Mouse (Mus musculus): ENCODE measurements around the gene Slc38a3. TPM values are rescaled to one million over a fixed set of nuclear protein-coding genes. Genes with fewer than 3 reads are reported as not detected.
A peak's percentile ranks its signal among the peaks of the same experiment; 100 is the strongest.

Gene Slc38a3
- polyA plus RNA-seq, 1 experiment from 2014 or later = 5.3 TPM

DNA sequence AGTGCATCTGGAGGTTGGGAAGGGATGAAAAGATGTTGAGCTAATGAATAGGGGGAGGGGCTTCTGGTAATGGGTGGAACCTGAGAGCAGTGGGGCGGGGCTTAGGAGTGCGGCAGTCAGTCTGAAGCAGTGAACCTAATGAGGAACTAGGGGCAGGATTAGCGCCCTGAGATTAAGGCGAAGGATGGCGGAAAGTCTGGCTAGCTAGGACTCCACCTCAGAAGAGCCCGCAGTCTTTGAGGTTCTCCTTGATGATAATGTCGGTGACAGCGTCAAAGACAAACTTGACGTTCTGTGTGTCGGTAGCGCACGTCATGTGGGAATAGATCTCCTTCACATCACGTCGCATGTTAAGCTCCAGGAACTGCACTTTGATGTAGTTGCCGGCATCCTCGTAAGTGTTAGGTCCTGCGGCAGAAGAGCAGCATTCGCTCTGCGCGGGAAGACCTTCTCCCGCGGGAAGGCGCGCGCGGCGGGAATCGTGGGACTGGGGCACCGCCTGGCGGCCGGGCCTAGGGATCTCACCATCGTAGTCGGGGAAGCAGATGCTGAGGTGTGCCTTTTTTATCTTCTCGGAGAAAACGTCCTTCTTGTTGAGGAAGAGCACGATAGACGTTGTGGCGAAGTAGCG lies 6.5 kb upstream of the Slc38a3 start:
- ATAC-seq (ENCODE audit: low FRiP score, low read depth) = peak; percentile 60
- WGBS = 1% methylated on average over 39 of the region's 39 CpGs

DNA sequence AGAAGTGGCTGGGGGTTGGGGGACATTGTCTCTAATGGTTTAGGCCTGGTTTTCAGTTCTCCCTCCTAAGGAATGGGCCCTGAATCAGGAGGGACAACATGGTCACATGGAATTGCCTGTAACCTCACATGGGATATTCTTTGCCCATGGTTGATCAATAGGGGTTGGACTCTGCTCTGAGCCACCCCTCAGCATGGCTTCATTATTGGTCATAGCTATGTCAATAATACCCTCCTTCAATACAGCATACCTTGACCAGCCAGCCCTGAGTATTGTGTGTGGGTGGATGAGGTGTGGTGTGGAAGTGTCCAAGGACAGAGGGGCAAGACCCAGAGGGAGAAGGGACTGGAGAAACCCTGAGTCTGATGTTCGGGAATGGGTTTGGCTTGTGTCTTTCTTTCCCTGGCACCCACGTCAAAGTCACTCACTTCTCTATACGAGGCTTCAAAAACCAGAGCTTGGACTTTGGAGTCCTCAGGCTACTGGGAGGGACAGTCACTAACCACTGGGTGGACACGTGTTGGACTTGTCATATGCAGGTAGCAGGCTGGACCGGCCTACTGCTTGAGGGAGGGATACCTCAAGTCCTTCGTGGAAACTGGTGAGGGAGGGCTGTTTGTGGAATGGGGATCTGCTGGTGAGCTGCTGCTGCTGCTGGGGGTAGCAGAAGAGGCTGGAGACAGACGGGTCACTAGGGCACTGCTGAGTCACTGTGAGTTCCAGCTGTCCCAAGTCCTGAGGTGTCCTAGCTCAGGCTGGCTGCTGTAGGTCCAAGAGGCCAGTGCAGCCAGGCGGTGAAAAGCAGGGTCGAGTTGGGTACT lies 5.5 kb upstream of the Slc38a3 start:
- no peaks in the 10 kb centered on the region for H3K36me3 ChIP-seq
- no peak overlapping the region for H3K4me3 ChIP-seq
- 64% methylated on average over 9 of the region's 9 CpGs for WGBS
- no peaks in the 10 kb centered on the region for H3K9me3 ChIP-seq
- peaks cover 23% of the 10 kb centered on the region for H3K4me1 ChIP-seq
- no peak overlapping the region for H3K9ac ChIP-seq
- H3K4me2 ChIP-seq (replicated peaks) = no peak overlapping the region
- H3K27me3 ChIP-seq = peaks cover 45% of the 10 kb centered on the region
- ATAC-seq (ENCODE audit: low FRiP score, low read depth) = no peak
- H3K27ac ChIP-seq = no peak overlapping the region

More for the DNA sequence above, 6.5 kb upstream of the Slc38a3 start:
- H3K27me3 ChIP-seq = peaks cover 42% of the 10 kb centered on the region
- H3K4me1 ChIP-seq = peaks cover 19% of the 10 kb centered on the region
- H3K9me3 ChIP-seq = no peaks in the 10 kb centered on the region
- no peak overlapping the region for H3K27ac ChIP-seq
- no peaks in the 10 kb centered on the region for H3K36me3 ChIP-seq
- peak overlapping the region; percentile 73 for H3K4me2 ChIP-seq (replicated peaks)
- H3K4me3 ChIP-seq = peak overlapping the region; percentile 39
- H3K9ac ChIP-seq = peak overlapping the region; percentile 53; the same call in 1 of the 2 replicates

DNA sequence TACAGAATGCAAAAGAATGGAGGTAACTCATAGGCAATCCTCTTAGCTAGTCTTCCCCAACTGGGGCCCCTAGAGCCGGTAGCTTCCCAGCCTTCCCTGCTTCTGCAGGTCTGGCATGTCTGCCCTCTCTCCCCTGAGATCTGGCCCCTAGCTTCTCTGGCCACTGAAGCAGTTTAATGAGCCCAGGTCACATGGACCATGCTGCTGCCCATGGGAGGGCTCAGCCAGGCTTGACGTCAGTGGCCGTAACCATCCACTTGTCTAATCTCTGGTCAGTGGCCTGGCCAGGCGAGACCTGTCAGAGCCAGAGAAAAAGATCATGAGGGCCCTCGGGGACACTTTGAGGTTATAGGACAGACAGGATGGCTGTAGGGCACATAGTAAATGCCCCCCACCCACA lies 929 bp upstream of the Slc38a3 start:
- H3K4me1 ChIP-seq = peaks cover 35% of the 10 kb centered on the region
- peaks cover 45% of the 10 kb centered on the region for H3K27me3 ChIP-seq
- no peaks in the 10 kb centered on the region for H3K36me3 ChIP-seq
- H3K4me3 ChIP-seq = no peak overlapping the region
- WGBS = 59% methylated on average over 5 of the region's 5 CpGs
- H3K4me2 ChIP-seq (replicated peaks) = no peak overlapping the region
- H3K27ac ChIP-seq = no peak overlapping the region
- H3K9ac ChIP-seq = peak overlapping the region; percentile 45; the same call in 1 of the 2 replicates
- H3K9me3 ChIP-seq = no peaks in the 10 kb centered on the region
- ATAC-seq (ENCODE audit: low FRiP score, low read depth) = no peak

DNA sequence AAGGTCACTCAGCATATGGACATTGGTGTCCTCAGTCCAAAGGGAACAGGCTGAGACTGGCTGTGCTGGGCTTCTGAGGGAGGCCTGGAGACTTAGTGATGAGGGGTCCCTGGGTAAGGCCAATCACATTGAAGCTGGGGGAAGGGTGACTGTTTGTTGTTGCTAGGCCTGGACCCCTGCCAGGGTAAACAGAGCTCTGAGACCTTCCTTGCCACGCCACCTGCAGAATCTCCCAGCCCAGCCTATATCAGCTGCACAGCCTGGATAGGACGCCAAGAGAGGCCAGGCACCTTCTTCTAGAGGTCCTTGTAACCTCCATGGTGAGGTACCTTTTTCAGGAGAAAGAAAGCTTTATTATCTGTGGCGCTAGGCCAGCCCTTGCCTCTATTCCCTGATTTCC lies 414 bp downstream of the Slc38a3 start:
- H3K4me2 ChIP-seq (replicated peaks) = no peak overlapping the region
- no peak overlapping the region for H3K9ac ChIP-seq
- H3K27me3 ChIP-seq = peaks cover 36% of the 10 kb centered on the region
- 76% methylated on average over 3 of the region's 3 CpGs for WGBS
- no peaks in the 10 kb centered on the region for H3K9me3 ChIP-seq
- no peak overlapping the region for H3K4me3 ChIP-seq
- no peak for ATAC-seq (ENCODE audit: low FRiP score, low read depth)
- no peaks in the 10 kb centered on the region for H3K36me3 ChIP-seq
- H3K4me1 ChIP-seq = peaks cover 35% of the 10 kb centered on the region
- no peak overlapping the region for H3K27ac ChIP-seq

DNA sequence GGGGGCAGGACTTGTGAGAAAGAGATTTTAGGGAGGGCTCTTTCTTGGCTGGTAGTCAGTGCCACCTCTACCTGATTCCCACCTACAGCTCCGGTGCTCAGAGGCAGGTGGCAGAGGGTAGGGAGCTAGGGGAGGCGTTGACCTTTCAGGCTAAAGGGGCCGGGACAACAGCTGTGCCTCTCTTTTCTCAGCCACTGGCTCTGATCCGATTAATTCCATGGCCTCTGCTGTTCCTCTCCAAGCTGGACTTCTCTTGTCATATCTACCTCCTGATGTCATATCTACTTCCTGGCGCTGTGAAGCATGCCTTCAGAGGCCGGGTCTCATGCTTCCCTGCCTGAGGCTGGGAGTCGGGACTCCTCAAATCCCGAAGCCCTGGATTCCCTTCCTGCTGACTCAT lies 1.3 kb downstream of the Slc38a3 start:
- no peaks in the 10 kb centered on the region for H3K36me3 ChIP-seq
- H3K27me3 ChIP-seq = peaks cover 33% of the 10 kb centered on the region
- H3K4me3 ChIP-seq = no peak overlapping the region
- no peak for ATAC-seq (ENCODE audit: low FRiP score, low read depth)
- no peaks in the 10 kb centered on the region for H3K9me3 ChIP-seq
- peaks cover 35% of the 10 kb centered on the region for H3K4me1 ChIP-seq
- no peak overlapping the region for H3K9ac ChIP-seq
- peak overlapping the region; percentile 94 for H3K4me2 ChIP-seq (replicated peaks)
- no peak overlapping the region for H3K27ac ChIP-seq
- WGBS = 48% methylated on average over 8 of the region's 8 CpGs

DNA sequence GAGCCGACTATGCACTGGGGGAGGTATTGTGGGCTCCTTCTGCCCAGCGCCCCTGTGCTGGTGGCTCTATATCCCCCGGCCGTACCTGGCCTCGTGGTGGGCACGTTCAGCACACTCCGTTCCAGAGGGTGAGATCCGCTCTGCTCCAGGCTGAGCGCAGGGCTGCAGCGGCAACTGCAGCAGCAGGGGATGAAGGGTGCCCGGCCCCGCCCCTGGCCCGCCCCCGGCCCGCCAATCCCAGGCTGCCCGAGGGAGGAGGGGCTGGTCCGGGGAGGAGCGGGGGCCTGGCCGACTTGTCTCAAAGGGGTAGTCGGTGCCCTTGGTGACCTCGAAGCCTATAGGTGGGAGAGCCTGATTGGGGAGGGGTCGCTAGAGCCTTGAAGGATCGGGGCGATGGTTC lies 2.1 kb downstream of the Slc38a3 start:
- peak overlapping the region; percentile 28; the same call in 1 of the 2 replicates for H3K27ac ChIP-seq
- peak; percentile 86 for ATAC-seq (ENCODE audit: low FRiP score, low read depth)

DNA sequence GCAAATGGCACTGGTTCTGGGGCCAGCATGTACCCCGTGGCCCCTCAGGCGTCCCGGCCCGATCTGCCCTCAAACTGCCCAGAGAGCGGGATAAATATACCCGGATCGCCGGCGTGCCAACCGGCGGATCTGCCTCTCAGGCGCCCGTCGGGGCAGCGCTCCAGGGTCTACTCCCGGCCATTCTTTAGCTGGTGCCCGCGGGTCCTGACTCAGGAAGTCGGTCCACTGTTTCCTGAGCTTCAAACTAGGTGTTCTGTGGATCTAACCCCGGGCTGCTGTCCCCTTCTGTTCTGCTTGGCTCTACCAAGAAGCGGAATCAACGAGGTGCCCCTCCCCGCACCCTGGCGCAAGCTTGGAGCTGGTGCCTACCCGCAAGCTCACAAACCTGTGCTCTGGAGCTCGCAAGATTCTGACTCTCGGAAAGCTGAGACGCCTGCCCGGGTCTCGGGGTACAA lies 2.6 kb downstream of the Slc38a3 start:
- Histone ChIP-seq H3K4me2 (replicated peaks) (peak overlapping the region; percentile 94), H3K9me3 (no peaks in the 10 kb centered on the region), H3K4me1 (peaks cover 35% of the 10 kb centered on the region), H3K4me3 (peak overlapping the region; percentile 52), H3K36me3 (no peaks in the 10 kb centered on the region), H3K27ac (peak overlapping the region; percentile 28; the same call in 1 of the 2 replicates), H3K27me3 (peaks cover 33% of the 10 kb centered on the region), H3K9ac (peak overlapping the region; percentile 65)
- WGBS = under 1% methylated on average over 30 of the region's 30 CpGs
- peak; percentile 34; the same call in 1 of the 2 replicates for ATAC-seq (ENCODE audit: low FRiP score, low read depth)

More for the DNA sequence above, 2.1 kb downstream of the Slc38a3 start:
- Histone ChIP-seq H3K4me1 (peaks cover 35% of the 10 kb centered on the region), H3K4me2 (replicated peaks) (peak overlapping the region; percentile 94), H3K9me3 (no peaks in the 10 kb centered on the region), H3K9ac (peak overlapping the region; percentile 65), H3K4me3 (peak overlapping the region; percentile 52), H3K36me3 (no peaks in the 10 kb centered on the region), H3K27me3 (peaks cover 33% of the 10 kb centered on the region)
- under 1% methylated on average over 23 of the region's 24 CpGs for WGBS

DNA sequence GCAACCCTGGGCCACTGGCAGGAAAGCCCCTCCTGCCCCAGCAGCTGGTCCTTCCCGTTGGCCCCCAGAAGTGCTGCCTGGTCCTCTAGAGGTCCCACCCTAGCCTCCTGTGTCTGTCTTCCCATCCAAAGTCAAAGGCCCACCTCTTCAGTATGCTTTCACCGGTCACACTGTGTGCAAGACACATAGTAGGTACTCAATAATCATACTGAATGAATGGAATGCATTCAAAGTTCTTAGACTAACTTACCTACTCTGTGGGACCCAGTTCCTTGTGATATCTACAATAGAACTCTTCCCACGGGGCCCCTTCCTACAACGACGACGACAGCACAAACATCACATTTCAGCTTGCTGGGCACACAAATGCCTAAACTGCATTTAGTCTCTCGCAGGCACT lies 4.0 kb downstream of the Slc38a3 start:
- WGBS = 84% methylated on average over 7 of the region's 7 CpGs
- H3K4me1 ChIP-seq = peaks cover 41% of the 10 kb centered on the region
- H3K27ac ChIP-seq = no peak overlapping the region
- no peak overlapping the region for H3K4me2 ChIP-seq (replicated peaks)
- no peak for ATAC-seq (ENCODE audit: low FRiP score, low read depth)
- no peak overlapping the region for H3K4me3 ChIP-seq
- peaks cover 33% of the 10 kb centered on the region for H3K27me3 ChIP-seq
- no peak overlapping the region for H3K9ac ChIP-seq
- no peaks in the 10 kb centered on the region for H3K36me3 ChIP-seq
- no peaks in the 10 kb centered on the region for H3K9me3 ChIP-seq

DNA sequence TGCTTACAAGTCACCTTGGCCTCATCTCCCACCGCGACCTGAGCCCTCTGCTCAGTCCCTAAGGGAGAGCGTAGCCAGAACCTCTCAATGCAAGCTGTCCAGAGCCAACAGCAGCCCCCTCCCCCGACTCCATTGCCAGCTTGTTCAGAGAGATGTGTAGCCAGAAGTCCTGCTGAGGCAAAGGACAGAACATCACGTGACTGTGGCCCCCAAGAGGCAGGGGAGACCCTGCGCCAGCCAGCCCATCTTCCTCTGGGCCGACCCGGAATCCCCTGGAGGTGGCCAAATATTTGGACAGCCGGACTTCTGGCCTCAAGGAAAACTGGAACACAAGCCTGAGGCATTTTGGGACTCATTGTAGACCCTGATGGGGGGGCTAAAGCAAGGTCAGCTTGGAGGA lies 5.8 kb downstream of the Slc38a3 start:
- Histone ChIP-seq H3K9ac (peak overlapping the region; percentile 43; the same call in 1 of the 2 replicates), H3K36me3 (no peaks in the 10 kb centered on the region), H3K4me3 (no peak overlapping the region), H3K4me1 (peaks cover 35% of the 10 kb centered on the region), H3K27ac (no peak overlapping the region), H3K4me2 (replicated peaks) (no peak overlapping the region), H3K27me3 (peaks cover 28% of the 10 kb centered on the region), H3K9me3 (no peaks in the 10 kb centered on the region)
- 73% methylated on average over 9 of the region's 9 CpGs for WGBS
- no peak for ATAC-seq (ENCODE audit: low FRiP score, low read depth)

DNA sequence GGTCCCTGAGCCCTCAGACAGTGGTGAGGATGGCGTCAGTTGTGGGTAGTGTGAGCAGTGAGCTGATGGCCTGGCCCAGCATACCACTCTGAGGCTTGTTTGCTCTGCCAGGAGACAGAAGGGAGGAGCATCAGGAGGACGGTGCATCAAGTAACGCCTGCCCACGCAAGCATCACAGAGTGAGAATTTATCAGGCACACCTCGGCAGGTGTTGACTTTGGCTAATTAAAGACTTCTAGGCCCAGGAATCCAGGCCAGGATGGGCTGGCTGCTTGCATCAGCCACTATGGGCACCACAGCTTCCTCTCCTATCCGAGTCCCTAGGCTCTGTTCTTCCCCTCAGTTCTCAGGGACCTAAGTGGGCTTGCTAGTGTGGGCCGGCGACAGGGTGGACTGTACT lies 7.0 kb downstream of the Slc38a3 start:
- ATAC-seq (ENCODE audit: low FRiP score, low read depth) = no peak
- H3K27ac ChIP-seq = no peak overlapping the region
- 79% methylated on average over 8 of the region's 8 CpGs for WGBS
- H3K27me3 ChIP-seq = peaks cover 19% of the 10 kb centered on the region
- no peak overlapping the region for H3K4me2 ChIP-seq (replicated peaks)
- H3K4me3 ChIP-seq = no peak overlapping the region
- H3K4me1 ChIP-seq = peaks cover 23% of the 10 kb centered on the region
- no peak overlapping the region for H3K9ac ChIP-seq
- H3K36me3 ChIP-seq = no peaks in the 10 kb centered on the region
- no peaks in the 10 kb centered on the region for H3K9me3 ChIP-seq

DNA sequence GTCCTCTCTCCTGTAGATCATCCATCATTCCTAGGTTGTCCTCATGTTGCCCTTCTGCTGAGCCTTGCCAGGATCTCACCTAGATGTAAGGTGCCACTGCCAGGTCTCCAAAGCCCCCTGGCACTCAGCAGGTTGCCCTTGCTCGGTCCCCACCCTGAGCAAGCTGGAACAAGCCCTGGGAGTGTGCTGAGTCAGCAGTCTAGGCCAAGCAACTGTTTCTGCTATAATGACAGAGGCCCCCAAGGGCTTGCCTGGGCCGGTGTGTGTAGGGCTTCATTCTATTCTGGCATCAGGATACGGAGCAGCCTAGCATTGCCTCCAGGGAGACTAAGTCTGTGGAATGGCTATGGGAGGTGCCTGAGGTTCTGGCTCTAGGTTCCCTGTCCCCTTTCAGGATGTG lies 8.6 kb downstream of the Slc38a3 start:
- Histone ChIP-seq H3K4me2 (replicated peaks) (no peak overlapping the region), H3K4me1 (0 out of 2 replicates have a peak, but pooled peaks cover 10% of the 10 kb centered on the region), H3K27ac (no peak overlapping the region), H3K9ac (no peak overlapping the region), H3K27me3 (peaks cover 9% of the 10 kb centered on the region), H3K36me3 (no peaks in the 10 kb centered on the region), H3K4me3 (no peak overlapping the region), H3K9me3 (no peaks in the 10 kb centered on the region)
- WGBS = 54% methylated on average over 3 of the region's 3 CpGs
- ATAC-seq (ENCODE audit: low FRiP score, low read depth) = no peak

DNA sequence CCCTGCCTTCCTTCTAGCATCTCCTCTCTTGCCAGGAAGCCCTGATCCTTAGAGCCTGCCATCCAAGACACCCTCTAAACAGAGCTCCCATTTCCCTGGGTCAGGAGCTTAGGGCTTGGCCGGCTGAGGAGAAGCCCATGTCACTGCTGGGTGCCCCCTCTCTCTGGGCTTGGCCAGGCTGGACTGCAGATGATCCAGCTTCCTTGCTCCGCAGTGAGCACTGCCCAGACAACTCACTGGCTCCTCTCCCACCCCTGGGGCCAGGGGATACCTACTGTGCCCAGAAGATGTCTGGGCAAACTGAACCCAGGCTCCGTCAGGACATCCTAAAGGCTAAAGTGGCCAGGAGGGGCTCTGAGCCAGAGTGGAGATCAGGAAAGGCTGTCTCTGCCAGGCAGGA lies 9.4 kb downstream of the Slc38a3 start:
- Histone ChIP-seq H3K9ac (no peak overlapping the region), H3K27ac (no peak overlapping the region; the same call in 1 of the 2 replicates), H3K4me2 (replicated peaks) (no peak overlapping the region), H3K9me3 (no peaks in the 10 kb centered on the region), H3K4me3 (no peak overlapping the region), H3K4me1 (0 out of 2 replicates have a peak, but pooled peaks cover 10% of the 10 kb centered on the region), H3K36me3 (no peaks in the 10 kb centered on the region), H3K27me3 (peaks cover 1% of the 10 kb centered on the region)
- no peak for ATAC-seq (ENCODE audit: low FRiP score, low read depth)
- WGBS = 84% methylated on average over 3 of the region's 3 CpGs
